Mouse (Mus musculus) right cerebral cortex, postnatal 4 days (tissue): ENCODE measurements at regions not wholly inside any gene's neighbourhood (a gene's known extent, or its start where the extent isn't known, plus 50 kb on each side); places are given as distances from the start of the nearest gene placed in this dataset.

Source experiments
- DNase-seq: peaks from one replicate; pipeline ENCODE4 v3.0.0-alpha.2; 2022

- no peak for DNase-seq
These were observed 129.6 kb downstream of the Trim33 start for GRCm38 (mm10) chr3:103408724-103409123.

- DNase-seq: no peak
These were observed 133.2 kb downstream of the Trim33 start for GRCm38 (mm10) chr3:103412247-103412646.

- DNase-seq: no peak
These were observed 136.1 kb downstream of the Trim33 start for GRCm38 (mm10) chr3:103415051-103415695.

- DNase-seq: no peak
These were observed 137.2 kb downstream of the Trim33 start for GRCm38 (mm10) chr3:103416296-103416695.

GRCm38 (mm10) chr3:103417781-103418180 lies 138.7 kb downstream of the Trim33 start:
- no peak for DNase-seq

GRCm38 (mm10) chr3:103419761-103420620 lies 140.9 kb downstream of the Trim33 start:
- DNase-seq: peak; percentile 15

GRCm38 (mm10) chr3:103420621-103421274 lies 141.7 kb downstream of the Trim33 start:
- peak; percentile 16 for DNase-seq

GRCm38 (mm10) chr3:103421275-103421621 lies 142.2 kb downstream of the Trim33 start:
- peak; percentile 34 for DNase-seq

- no peak for DNase-seq
These were observed 143.7 kb downstream of the Trim33 start for GRCm38 (mm10) chr3:103422806-103423205.

GRCm38 (mm10) chr3:103423290-103423689 lies 144.2 kb downstream of the Trim33 start:
- no peak for DNase-seq

GRCm38 (mm10) chr3:103425812-103426430 lies 146.8 kb downstream of the Trim33 start:
- DNase-seq: no peak

- peak; percentile 37 for DNase-seq
These were observed 145.7 kb upstream of the Syt6 start for GRCm38 (mm10) chr3:103429227-103429788.

- no peak for DNase-seq
These were observed 144.9 kb upstream of the Syt6 start for GRCm38 (mm10) chr3:103430131-103430530.

GRCm38 (mm10) chr3:103432254-103432653 lies 142.8 kb upstream of the Syt6 start:
- DNase-seq: no peak

GRCm38 (mm10) chr3:103436902-103437603 lies 138.0 kb upstream of the Syt6 start:
- no peak for DNase-seq

GRCm38 (mm10) chr3:103438791-103439354 lies 136.2 kb upstream of the Syt6 start:
- peak; percentile 39 for DNase-seq

GRCm38 (mm10) chr3:103443247-103443646 lies 131.8 kb upstream of the Syt6 start:
- no peak for DNase-seq

GRCm38 (mm10) chr3:103445852-103446251 lies 129.2 kb upstream of the Syt6 start:
- DNase-seq: no peak

- DNase-seq: no peak
These were observed 125.2 kb upstream of the Syt6 start for GRCm38 (mm10) chr3:103449851-103450250.

GRCm38 (mm10) chr3:103451971-103452370 lies 123.1 kb upstream of the Syt6 start:
- DNase-seq: no peak

- DNase-seq: no peak
These were observed 111.3 kb upstream of the Syt6 start for GRCm38 (mm10) chr3:103463760-103464159.

GRCm38 (mm10) chr3:103464181-103464580 lies 110.8 kb upstream of the Syt6 start:
- DNase-seq: no peak
